Mouse (Mus musculus): ENCODE data around the gene Ssc4d.

- no peak for TF ChIP-seq CTCF (IDR thresholded peaks at IDR 0.05; ENCODE audit: control insufficient read depth, insufficient read depth, insufficient replicate concordance, low read depth, low read length)
- no peak for TF ChIP-seq POLR2A (IDR thresholded peaks at IDR 0.05; ENCODE audit: control insufficient read depth, low read depth, low read length)
These were observed 41.3 kb upstream of the Ssc4d start for GRCm38 (mm10) chr5:136015586-136015985.

All from testis, adult 2 months (tissue).